Mouse (Mus musculus) heart, adult 18-20 months (tissue): ENCODE data around the gene Numbl. TPM values are rescaled to one million over a fixed set of nuclear protein-coding genes. Genes with fewer than 3 reads are reported as not detected.
A peak's percentile ranks its signal among the peaks of the same experiment; 100 is the strongest.
"Not testable (repeated sequence)": the region's sequence is repeated elsewhere in the genome, so short reads cannot be mapped to it uniquely, and the experiment has no call there.

Experiments used
- DNase-seq, 2 experiments: peaks; one replicate each; pipeline ENCODE4 v3.0.0; 2021 to 2022; ENCODE audit warnings: mixed read lengths in 1 of 2
- long read RNA-seq, 2 experiments: library from polyadenylated mRNA; stranded (forward); transcript quantifications; one replicate each; pipeline ENCODE4 v2.0.0; 2021
- total RNA-seq, 2 experiments: library from RNA; stranded (reverse); gene quantifications; 2 replicates each; pipeline ENCODE4 v1.2.3; 2021

Gene Numbl
- 1 to 10 TPM; 2.4 to 3.3 TPM for total RNA-seq
- long read RNA-seq, experiment 1 = 0 reads
- long read RNA-seq, experiment 2, partial matches to known transcripts = 1 of 1 reads
- long read RNA-seq, experiment 2, other reads (novel, unspliced or antisense) = 0 of 1 reads

DNA sequence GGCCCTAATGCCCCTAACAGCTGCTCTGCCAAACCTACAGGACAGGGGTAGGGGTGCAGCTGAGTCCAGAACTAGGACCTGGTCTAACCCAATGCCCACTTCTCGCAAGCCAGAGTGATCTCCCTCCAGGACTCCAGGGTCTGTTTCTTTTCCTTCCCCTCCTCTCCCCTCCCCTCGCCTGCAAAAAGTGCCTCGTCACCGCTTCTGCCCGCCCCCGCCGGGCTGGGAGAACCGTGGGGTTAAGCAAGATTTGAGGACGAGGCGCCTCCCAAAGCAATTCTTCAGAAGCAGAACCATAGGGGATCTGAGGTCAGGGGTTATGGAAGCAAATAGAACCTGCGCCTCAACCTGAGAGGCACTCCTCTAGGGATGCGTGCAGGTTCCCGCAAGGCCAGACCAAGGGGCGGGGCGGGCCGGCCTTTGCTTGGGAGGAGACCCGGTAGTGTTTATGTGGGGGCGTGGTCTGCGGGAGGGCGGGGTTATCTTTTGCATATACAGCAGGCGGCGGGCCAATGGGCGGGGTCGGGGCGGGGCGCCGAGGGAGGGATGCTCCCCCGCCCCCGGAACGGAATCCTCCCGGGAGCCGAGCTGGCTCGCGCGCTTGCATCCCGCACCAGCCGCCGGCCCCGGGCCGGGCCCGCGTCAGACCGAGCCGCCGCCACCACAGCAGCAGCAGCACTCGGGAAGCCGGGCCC is at the start of gene Numbl:
Gene Numbl, plus strand, starts transcription at position 229 of the 695 bp plus-strand sequence.
- peak; percentile 93 to 96 for DNase-seq

DNA sequence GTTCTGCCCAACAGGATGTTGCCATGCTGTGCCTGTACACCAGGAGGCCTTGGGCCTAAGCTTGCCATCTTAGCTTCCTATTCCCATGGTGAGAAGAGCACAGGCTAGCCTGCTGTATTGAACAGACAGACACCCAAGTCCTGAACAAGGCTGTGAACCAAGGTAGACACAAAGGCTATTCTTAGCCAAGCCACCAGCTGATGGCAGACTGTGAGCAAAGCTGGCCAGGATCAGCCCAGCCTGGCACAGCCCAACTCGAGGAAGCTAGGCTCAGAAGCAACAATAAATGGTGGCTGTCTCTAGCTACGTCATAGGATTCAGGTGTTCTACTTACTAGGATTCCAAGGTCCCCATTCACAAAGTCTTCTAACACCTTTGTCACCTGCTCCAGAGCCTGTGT is 45.6 kb upstream of the Numbl start:
- no peak for DNase-seq

DNA sequence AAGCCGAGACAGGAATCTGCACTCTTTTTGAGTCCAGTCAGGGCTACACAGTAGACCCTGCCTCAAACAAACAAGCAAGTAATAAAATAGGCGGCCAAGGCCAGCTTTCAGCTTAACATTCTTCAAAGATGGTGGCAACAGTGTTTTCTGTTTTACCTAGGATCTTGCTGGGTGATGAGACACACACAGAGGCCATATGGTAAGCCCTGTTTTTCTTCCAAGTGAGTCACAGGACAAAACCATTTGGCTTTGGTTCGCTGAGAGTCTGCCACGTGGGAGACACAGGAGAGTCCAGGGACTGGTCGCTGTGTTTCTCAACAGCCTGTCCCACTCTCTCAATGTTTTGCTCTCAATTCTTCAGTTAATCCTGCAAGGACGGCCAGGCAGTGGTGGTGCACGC is 39.6 kb upstream of the Numbl start:
- no peak for DNase-seq

DNA sequence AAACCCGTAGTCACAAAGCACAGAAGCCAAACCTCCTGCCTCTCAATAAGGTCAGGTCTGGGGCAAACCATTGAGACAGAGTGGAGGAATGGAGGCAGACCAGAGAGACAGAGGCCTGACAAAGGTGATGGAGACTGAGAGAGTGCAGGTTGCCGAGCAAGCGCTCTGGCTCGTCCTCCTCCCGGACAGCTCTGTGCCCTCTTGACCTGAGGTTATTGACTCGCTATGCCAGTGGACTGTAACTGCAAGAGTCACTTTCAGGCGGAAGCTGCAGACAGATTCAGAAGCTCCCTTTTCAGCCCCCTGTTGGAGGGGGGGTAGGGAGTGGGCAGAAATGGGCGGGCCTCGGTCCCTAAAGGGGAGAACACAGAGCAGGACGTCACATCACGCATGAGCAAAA is 38.3 kb upstream of the Numbl start:
- DNase-seq = no peak

GRCm38 (mm10) chr7:27221939-27222338 is 36.3 kb upstream of the Numbl start:
- DNase-seq = no peak

- no peak for DNase-seq
Measured at GRCm38 (mm10) chr7:27222538-27222937, 35.7 kb upstream of the Numbl start.

DNA sequence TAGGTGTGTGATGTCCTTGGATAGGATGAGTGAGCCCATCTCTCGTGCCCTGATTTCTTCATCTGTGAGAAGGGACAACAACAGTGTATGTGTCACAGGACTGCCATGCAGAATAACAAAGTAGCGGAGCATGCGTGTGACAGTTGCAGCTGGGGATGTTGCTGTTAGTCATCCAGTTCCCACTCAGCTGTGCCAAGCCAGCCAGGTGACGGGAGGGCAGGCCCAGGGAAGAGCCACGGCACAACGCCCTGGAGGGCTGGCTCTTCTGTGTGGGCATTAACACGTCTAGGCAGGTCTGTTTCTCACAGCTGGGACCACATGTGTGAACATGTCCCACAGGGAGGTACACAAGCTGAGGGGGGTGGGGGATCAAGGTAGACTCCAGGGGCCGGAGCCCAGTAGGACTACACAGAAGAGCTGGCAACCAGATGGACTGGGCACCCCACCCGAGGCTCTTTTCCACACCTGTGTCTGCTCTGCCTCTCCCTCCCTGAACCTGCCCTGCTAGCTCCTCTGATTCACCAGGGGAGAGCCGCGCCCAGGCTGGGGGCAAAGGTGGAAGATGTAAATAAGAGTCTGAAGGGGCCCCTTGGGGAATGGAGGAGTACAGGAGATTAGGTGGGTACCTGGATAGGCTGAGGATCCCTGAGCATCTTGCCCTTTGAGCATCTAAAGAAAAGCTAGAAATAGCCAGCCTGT is 33.2 kb upstream of the Numbl start:
- DNase-seq = peak; percentile 41 to 57

GRCm38 (mm10) chr7:27227276-27227675 is 31.0 kb upstream of the Numbl start:
- DNase-seq = no peak

GRCm38 (mm10) chr7:27227676-27228075 is 30.6 kb upstream of the Numbl start:
- no peak for DNase-seq

DNA sequence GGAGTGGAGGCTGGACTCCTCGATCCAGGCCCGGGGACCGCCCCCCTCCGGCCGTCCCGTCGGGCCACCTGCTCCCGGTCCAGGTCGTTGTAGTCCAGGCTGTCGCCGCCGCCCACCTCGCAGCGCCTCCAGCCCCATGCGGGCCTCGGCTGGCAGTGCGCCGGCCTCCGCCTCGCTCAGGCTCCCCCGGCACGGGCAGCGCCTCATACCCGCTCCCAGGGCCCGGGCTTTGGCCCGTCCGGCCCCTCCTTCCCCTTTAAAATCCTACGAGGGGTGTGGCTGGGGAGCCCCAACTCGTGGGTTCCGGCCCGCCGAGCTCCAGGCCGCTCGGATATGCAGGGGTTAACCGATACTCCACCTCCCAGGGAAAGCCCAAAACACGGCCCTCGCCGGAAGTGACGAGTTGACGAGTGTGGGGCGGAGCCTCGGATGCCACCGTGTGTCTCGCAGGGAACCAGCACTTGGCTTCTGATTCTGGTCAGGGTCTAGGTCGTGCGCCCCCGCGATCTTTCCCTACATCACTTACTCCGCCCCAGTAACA is 29.9 kb upstream of the Numbl start, which contains the start of gene Itpkc:
Gene Itpkc, minus strand, starts transcription at position 381 of the 541 bp plus-strand sequence.
- peak; percentile 95 to 96 for DNase-seq

DNA sequence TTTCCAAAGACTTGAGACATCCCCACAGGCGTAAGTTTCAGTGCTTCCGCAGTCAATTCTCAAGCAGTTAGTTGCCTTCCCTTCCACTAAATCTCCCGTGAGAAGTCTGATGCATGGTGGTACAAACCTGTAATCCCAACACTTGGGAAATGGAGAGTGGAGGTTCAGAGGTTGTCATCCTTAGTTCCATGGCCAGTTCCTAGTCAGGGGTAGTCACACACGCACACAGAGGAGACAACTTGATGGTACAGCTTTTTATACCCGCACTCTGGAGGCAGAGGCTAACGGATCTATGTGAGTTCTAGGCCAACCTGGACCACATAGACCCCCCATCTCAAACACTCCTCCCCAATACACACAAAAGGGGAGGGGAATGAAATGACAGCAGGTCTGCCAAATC is 29.4 kb upstream of the Numbl start:
- DNase-seq = no peak

GRCm38 (mm10) chr7:27230781-27231180 is 27.5 kb upstream of the Numbl start:
- no peak for DNase-seq

DNA sequence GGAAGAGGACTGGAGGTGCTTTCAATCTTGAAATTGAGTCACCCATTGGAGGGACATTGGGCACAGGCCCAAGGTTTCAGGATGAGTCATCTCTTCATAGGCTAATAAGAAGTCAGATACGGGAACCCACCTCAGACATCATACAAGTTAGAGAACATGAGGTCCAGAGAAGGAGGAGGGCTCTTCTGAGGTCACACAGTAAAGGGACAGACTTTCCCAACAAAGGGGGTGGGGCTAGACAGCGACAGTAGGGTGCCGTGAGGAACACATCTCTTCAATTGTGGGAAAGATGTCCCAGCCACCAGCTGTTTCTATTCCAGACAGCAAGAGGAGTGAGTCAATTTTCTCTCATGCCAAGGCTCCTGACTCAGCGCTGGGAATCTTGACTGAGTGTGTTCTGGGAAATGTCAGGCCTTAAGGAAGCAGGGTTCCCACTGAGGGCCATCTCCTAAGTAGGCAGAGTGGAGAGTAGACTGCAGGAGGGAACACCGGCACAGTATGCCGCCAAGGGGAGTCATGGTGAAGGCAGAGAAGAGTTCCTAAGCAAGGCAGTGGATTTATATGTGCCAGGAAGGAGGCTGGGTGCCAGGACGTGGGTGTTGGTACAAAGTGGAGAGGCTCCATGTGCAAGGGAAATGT is 26.4 kb upstream of the Numbl start:
- peak; percentile 70 to 81 for DNase-seq

DNA sequence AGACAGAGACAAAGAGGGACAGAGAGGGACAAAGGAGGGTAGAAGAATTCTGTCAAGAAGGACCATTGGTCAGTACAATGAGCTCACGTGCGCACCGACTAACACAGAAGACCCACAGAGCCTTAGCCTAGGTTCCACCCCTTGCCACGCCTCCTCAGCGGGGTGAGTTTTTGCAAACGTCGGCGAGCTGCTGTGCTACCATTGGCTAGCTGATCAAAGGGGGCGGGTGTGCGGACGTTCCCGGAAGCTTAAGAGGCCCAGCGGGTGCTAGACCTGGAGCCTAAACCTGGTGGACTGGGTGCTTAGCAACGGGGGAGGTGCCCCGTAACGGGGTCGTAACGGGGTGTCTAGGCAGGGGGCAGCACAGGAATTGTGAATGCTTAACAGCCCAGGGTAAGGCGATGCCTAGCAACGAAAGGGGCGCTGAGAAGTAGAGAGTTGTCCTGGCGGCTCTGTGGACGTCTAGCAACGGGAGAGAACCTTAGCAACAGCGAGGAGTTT is 25.4 kb upstream of the Numbl start, which contains the start of gene Coq8b:
Gene Coq8b, plus strand, starts transcription at position 243 of the 501 bp plus-strand sequence.
- peak; percentile 97 for DNase-seq

GRCm38 (mm10) chr7:27233300-27233699 is 24.9 kb upstream of the Numbl start:
- DNase-seq = no peak

DNA sequence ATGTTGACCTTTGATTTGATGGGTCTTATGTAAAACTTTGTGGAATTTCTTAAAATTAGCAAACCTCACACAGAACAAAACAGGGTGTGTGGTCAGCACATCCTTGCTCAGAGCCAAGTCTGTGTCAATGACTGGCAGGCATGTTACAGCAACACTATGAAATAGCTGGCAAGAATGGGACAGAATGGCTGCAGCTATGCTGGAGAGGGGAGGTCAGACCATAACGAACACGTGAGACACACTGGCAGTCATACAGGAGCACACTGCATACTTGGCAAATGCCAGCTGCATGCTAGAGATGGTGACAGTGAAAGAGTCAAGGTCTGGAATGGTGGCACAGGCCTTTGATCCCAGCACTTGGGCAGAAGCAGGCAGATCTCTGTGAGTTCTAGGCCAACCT is 22.5 kb upstream of the Numbl start:
- DNase-seq = no peak

GRCm38 (mm10) chr7:27237527-27237926 is 20.7 kb upstream of the Numbl start:
- DNase-seq = no peak

- peak in 1 of 2 experiments; percentile 41 for DNase-seq
Measured at GRCm38 (mm10) chr7:27238568-27238967, 19.7 kb upstream of the Numbl start.

GRCm38 (mm10) chr7:27243211-27243610 is 15.0 kb upstream of the Numbl start:
- DNase-seq = no peak

DNA sequence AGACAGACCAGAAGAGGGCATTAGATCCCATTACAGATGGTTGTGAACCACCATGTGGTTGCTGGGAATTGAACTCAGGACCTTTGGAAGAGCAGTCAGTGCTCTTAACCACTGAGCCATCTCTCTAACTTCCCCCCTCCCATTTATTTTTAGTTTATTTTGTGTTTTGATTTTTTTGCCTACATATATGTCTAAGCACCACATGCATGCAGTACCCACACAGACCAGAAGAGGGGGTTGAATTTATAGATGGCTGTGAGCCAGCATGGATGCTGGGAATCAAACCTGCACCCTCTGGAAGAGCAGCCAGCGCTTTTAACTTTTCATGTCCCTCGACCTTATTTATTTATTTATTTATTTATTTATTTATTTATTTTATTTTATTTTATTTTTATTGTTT is 14.1 kb upstream of the Numbl start:
- DNase-seq = not testable (repeated sequence)

GRCm38 (mm10) chr7:27249146-27249545 is 9.1 kb upstream of the Numbl start:
- peak in 1 of 2 experiments; percentile 37 for DNase-seq

DNA sequence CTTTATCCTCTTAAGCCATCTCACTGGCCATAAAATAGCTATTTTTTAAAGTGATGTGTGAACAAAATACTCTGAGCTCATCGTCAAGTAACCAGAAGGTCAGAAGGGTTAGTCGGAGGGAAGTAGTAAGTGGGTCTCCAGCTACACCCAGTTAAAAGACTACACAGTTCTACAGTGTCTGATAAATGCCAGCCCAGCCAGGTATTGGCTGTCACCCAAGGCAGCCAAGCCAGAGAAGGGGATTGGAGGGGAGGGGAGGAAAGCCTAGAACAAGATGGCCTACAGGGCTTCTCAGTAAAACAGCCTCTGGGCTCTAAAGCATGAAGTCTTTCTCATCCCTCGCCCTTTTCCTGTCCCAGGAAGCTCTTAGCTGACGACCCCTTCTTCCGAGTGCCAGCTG is 8.3 kb upstream of the Numbl start:
- no peak for DNase-seq
